Mouse (Mus musculus): Measurements from ENCODE around the gene Morf4l1.

GRCm38 (mm10) chr9:90047937-90048627 is 66.5 kb downstream of the Morf4l1 start:
- TF ChIP-seq POLR2A (IDR thresholded peaks at IDR 0.05; ENCODE audit: borderline replicate concordance, insufficient read depth, low read length) (no peak), CTCF (IDR thresholded peaks at IDR 0.05; ENCODE audit: borderline replicate concordance, insufficient read depth, low read depth, low read length) (no peak)

All from cerebellum, adult 2 months (tissue).